Mouse (Mus musculus) hindbrain, embryonic 13.5 days (tissue): ENCODE measurements around the gene Cnot6l. TPM values are rescaled to one million over a fixed set of nuclear protein-coding genes. Genes with fewer than 3 reads are reported as not detected.

ENCODE experiments used
- ATAC-seq: fragments of 200-750 bp; cut with Nextera tagmentation; 2 replicates; pipeline ENCODE4 v1.8.0; 2017; ENCODE audit warnings: moderate TSS enrichment; ENCODE audit not compliant: low FRiP score
- H3K27ac ChIP-seq: fragments of 300-500 bp; sonication (generic); 2 replicates; pipeline ENCODE4 v1.5.1; 2015; ENCODE audit warnings: inconsistent platforms, mild to moderate bottlenecking, moderate library complexity
- H3K27me3 ChIP-seq: fragments of 300-500 bp; sonication (generic); 2 replicates; pipeline ENCODE4 v1.6.1; 2015; ENCODE audit warnings: mild to moderate bottlenecking, inconsistent platforms
- H3K36me3 ChIP-seq: fragments of 300-500 bp; sonication (generic); 2 replicates; pipeline ENCODE4 v1.6.1; 2015; ENCODE audit warnings: mild to moderate bottlenecking, inconsistent platforms
- H3K4me1 ChIP-seq: fragments of 300-500 bp; sonication (generic); replicated peaks from 2 replicates; pipeline ENCODE4 v1.6.1; 2015; ENCODE audit warnings: inconsistent platforms
- H3K4me2 ChIP-seq: fragments of 300-500 bp; sonication (generic); 2 replicates; pipeline ENCODE4 v1.6.1; 2015; ENCODE audit warnings: inconsistent platforms, mild to moderate bottlenecking, moderate library complexity
- H3K4me3 ChIP-seq: fragments of 300-500 bp; sonication (generic); 2 replicates; pipeline ENCODE4 v1.5.1; 2015; ENCODE audit warnings: mild to moderate bottlenecking, inconsistent platforms
- H3K9ac ChIP-seq: fragments of 300-500 bp; sonication (generic); 2 replicates; pipeline ENCODE4 v1.6.1; 2015; ENCODE audit warnings: mild to moderate bottlenecking, inconsistent platforms
- H3K9me3 ChIP-seq: fragments of 300-500 bp; sonication (generic); 2 replicates; pipeline ENCODE4 v1.6.1; 2016; ENCODE audit warnings: inconsistent platforms
- WGBS: fragments of 180-500 bp; shearing (Covaris S2); methylation state at CpG from one replicate; pipeline ENCODE4 v1.1.7; 2015; 5-methylcytosine and 5-hydroxymethylcytosine counted together
- polyA plus RNA-seq: library from polyadenylated mRNA; unstranded; fragments of >200 nt; fragmentation: Nextera tagmentation; extraction: Ambion mirVana; gene quantifications from 2 replicates; pipeline ENCODE4 v1.2.1, GENCODE M21; 2015

Cnot6l gene
- polyA plus RNA-seq, 1 experiment from 2014 or later: 14.7 TPM

DNA sequence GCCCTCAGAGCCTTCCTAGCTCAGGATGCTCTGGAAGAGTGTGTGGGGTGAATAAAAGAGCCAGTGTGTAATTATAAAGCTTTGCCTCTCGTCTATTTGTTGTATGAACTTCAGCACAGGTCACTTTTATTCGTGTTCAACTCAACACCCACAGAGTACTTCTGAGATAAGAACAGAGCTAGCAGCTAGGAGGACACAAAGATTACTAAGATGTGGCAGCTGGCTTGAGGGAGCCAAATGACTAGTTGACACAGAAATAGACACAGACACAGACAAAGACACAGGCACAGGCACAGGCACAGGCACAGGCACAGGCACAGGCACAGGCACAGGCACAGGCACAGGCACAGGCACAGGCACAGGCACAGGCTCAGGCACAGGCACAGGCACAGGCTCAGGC is 20.0 kb upstream of the Cnot6l start:
- H3K9ac ChIP-seq: no peak overlapping the region
- H3K36me3 ChIP-seq: no peaks in the 10 kb centered on the region
- 69% methylated on average over 2 of the region's 2 CpGs for WGBS
- no peaks in the 10 kb centered on the region for H3K27me3 ChIP-seq
- no peak overlapping the region for H3K4me2 ChIP-seq
- no peaks in the 10 kb centered on the region for H3K9me3 ChIP-seq
- H3K4me3 ChIP-seq: no peak overlapping the region
- ATAC-seq: no peak
- no peaks in the 10 kb centered on the region for H3K4me1 ChIP-seq
- no peak overlapping the region for H3K27ac ChIP-seq

DNA sequence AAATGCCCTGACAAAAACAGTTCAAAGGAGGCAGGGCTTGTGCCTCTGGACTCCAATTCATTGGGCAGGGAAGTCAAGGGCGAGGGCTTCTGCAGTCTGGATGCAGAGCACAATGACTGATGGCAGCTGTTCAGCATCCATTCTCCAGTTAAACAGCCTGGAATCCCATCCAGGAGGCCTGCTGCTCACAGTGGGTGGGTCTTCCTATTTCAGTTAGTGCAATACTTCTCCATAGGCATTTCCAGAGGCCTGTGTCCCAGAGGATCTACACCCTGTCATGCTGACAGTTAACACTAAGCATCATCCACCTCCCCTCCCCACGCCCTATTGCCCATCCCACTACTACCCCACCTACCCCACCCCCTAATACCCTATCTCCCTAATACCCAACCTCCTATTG is 19.2 kb upstream of the Cnot6l start:
- WGBS: 60% methylated on average over 2 of the region's 2 CpGs
- H3K4me3 ChIP-seq: no peak overlapping the region
- H3K36me3 ChIP-seq: no peaks in the 10 kb centered on the region
- H3K27me3 ChIP-seq: no peaks in the 10 kb centered on the region
- H3K27ac ChIP-seq: no peak overlapping the region
- no peaks in the 10 kb centered on the region for H3K4me1 ChIP-seq
- no peaks in the 10 kb centered on the region for H3K9me3 ChIP-seq
- no peak overlapping the region for H3K9ac ChIP-seq
- no peak for ATAC-seq
- no peak overlapping the region for H3K4me2 ChIP-seq

DNA sequence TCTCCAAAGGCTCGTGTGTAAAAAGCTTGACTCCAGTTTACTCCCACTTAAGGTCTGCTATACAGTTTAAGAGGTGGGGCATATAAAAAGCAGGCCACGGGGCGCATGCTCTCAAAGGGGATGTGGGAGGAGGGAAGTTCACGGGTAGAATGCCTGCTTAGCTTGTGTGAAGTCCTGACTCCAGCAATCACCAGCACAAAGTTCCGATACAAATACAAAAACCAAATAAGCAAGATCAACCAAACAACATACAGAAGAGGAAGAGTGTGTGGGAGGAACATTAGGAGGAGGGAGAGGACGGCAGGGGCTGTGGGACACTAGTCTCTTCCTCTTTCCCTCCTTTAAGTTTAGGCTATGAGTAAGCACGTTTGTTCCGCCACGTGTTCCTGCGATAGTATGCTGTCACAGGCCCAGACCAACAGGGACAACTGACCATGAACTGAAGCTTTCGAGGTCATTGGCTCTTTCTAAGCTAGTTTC is 12.9 kb upstream of the Cnot6l start:
- Histone ChIP-seq H3K9ac (no peak overlapping the region), H3K4me2 (no peak overlapping the region), H3K27ac (no peak overlapping the region), H3K9me3 (no peaks in the 10 kb centered on the region), H3K4me3 (no peak overlapping the region), H3K4me1 (no peaks in the 10 kb centered on the region), H3K27me3 (no peaks in the 10 kb centered on the region), H3K36me3 (no peaks in the 10 kb centered on the region)
- 76% methylated on average over 11 of the region's 11 CpGs for WGBS
- ATAC-seq: no peak

DNA sequence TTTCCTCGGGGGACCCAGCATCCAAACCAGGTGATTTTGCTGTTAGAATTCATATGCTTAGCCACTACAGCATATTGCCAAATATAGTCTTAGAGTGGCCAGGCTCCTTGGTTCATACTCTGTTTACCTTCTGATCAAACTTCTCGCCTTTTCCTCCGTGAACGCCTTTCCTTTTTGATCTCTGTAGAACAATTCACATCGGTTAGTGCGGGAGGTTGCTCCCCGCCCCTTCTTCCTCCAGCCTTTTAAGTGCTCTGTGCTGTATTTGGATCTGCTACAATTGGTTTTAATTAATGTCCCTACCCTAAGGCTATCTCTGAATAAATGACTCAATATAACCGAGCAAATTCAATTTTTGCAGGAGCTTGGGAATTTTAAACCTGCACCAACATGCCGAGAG is 12.2 kb upstream of the Cnot6l start:
- H3K4me3 ChIP-seq: no peak overlapping the region
- H3K27me3 ChIP-seq: no peaks in the 10 kb centered on the region
- no peaks in the 10 kb centered on the region for H3K36me3 ChIP-seq
- no peaks in the 10 kb centered on the region for H3K4me1 ChIP-seq
- ATAC-seq: no peak
- H3K27ac ChIP-seq: no peak overlapping the region
- H3K9me3 ChIP-seq: no peaks in the 10 kb centered on the region
- H3K9ac ChIP-seq: no peak overlapping the region
- H3K4me2 ChIP-seq: 0 out of 2 replicates have a peak overlapping the region, but pooled peaks have one; percentile 9
- WGBS: 65% methylated on average over 9 of the region's 9 CpGs

DNA sequence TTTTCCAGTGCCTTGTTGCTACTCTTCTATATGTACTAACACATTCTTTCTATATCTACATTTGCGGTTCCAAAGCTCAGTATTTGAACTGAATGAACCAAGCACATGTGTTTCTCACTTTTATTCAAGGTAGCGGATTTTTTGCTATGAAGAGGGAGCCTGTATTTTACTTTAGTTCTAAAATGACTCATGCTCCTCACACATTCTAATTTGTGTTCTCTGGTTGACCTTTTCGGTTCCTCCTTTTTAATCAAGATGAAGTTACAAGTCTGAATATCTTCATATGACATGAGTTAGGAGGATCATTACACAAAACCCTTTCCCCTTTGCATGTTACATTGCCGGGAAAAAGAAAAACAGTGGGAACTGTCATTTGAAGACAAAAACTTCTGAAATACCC is 7.8 kb upstream of the Cnot6l start:
- WGBS: 95% methylated on average over 4 of the region's 4 CpGs
- Histone ChIP-seq H3K9ac (no peak overlapping the region), H3K27ac (no peak overlapping the region), H3K9me3 (no peaks in the 10 kb centered on the region), H3K4me2 (no peak overlapping the region), H3K27me3 (no peaks in the 10 kb centered on the region), H3K36me3 (no peaks in the 10 kb centered on the region), H3K4me1 (no peaks in the 10 kb centered on the region), H3K4me3 (no peak overlapping the region)
- ATAC-seq: no peak

DNA sequence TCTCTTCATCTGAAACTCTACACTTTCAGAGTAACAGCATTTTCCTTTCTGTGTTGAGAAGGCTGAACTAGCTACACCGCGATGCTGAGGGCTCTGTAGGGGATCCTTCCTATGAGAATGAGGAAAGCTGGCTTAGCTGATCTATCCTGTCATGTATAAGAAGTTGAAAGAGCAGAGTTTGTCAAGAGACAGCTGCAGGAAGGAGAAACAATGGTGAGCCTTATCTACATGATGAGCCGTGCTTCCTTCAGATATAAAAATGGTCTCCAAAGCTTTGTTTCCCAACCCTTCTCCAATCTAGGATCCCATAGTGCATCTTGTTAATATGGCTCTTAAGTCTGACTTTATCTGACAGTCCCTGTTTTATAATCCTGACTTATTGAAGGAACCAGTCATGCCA is 6.5 kb upstream of the Cnot6l start:
- Histone ChIP-seq H3K9ac (no peak overlapping the region), H3K4me2 (no peak overlapping the region), H3K4me1 (no peaks in the 10 kb centered on the region), H3K27ac (no peak overlapping the region), H3K9me3 (no peaks in the 10 kb centered on the region), H3K36me3 (no peaks in the 10 kb centered on the region), H3K4me3 (no peak overlapping the region), H3K27me3 (no peaks in the 10 kb centered on the region)
- no peak for ATAC-seq
- WGBS: 82% methylated on average over 3 of the region's 3 CpGs

DNA sequence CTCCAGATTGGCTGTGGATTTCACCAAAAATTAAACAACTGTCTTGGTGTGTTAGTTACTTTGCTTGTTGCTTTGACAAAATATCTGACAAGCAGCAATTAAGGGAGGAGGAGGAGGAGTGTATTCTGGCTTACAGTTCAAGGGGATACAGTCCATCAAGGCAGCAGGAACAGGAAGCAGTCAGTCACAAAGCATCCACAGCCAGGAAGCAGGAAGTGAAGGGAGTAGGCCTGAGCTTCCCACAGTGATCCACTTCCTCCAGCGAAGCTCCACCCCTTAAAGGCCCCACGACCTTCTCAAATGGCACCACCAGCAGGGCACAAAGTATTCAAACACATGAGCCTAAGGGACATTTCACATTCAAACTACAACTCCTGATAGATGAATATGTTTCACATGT is 2.8 kb upstream of the Cnot6l start:
- H3K27me3 ChIP-seq: no peaks in the 10 kb centered on the region
- WGBS: 93% methylated on average over 2 of the region's 2 CpGs
- 0 out of 2 replicates have a peak, but pooled peaks cover 4% of the 10 kb centered on the region for H3K4me1 ChIP-seq
- no peak for ATAC-seq
- H3K4me3 ChIP-seq: no peak overlapping the region
- no peak overlapping the region for H3K4me2 ChIP-seq
- H3K27ac ChIP-seq: no peak overlapping the region
- H3K9ac ChIP-seq: no peak overlapping the region
- H3K9me3 ChIP-seq: no peaks in the 10 kb centered on the region
- no peaks in the 10 kb centered on the region for H3K36me3 ChIP-seq

DNA sequence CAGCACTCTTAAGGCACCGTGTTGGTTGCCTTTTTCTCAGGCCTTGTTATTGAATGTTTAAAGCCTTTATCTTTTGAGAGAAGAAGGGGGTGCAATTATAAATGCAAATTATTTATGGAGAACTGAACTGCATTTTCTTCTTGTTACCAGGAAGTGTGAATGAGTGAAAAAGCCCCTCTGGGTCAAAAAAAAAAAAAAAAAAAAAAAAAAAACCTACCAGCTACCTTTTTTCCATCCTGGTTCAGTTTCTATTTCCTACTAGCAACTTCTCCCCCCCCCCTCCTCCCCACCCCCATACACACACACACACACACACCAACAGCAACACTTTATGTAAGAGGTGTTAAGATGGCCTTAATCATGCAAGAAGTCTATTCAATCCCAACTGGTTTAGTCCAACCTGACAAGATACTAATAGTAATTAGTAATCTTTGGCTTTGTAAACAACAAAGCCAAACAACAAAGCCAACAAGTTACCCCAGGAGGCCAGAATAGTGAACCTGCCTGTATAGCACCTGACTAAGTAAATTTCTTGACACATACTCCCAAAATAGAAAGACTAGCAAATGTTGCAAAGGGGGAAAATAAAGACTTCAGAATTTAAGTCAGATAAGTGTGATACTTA is 463 bp downstream of the Cnot6l start:
- no peak for ATAC-seq
- H3K9me3 ChIP-seq: no peaks in the 10 kb centered on the region
- WGBS: 0% methylated on average over 1 of the region's 1 CpGs

DNA sequence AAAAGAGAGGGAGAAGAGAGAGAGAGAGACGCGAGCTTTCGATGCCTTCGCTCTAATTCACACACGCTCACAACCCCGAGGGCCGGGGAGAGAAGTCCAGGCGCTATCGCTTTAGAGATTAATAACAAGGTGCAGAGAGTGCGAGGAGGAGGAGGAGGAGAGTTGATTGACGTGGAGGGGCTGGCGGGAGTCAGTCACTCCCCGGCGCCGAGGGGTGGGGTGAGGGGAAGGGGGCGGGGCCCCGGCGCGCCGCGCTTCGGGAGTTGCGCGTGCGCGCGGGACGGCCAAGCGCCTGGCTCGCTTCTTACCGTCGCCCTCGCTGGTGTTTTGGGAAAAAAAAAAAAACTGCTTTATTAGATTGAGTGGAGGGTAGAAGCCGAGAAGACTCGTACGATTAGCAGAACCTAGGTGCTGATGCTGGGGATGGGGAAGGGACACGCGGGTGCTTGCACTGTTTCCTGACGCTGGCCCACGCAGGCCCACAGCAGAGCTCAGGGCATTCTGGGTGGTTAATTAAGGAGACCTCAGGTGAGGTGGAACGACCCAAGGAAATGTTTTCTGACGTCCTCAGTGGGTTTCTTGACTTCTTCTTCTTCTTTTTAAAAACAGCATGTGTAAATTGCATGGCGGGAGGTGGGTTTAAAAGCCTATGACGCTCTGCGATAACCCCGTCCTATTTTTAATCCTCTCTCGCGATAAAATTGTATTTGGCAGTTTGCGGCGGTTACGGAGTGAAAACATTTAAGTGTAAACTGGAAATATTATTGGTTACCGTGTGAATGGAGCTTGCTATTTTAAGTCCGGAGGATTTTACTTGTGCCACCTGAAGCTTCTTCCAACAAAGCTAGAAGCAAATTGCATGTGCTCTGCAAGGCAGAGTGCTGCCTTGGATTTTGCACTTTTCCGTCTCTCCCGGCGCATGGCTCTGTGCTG is 1.3 kb downstream of the Cnot6l start:
- Histone ChIP-seq H3K9ac (peak overlapping the region; percentile 98), H3K4me3 (peak overlapping the region; percentile 97), H3K36me3 (no peaks in the 10 kb centered on the region), H3K27ac (peak overlapping the region; percentile 99), H3K4me1 (peaks cover 14% of the 10 kb centered on the region), H3K9me3 (no peaks in the 10 kb centered on the region), H3K27me3 (no peaks in the 10 kb centered on the region), H3K4me2 (peak overlapping the region; percentile 69)
- WGBS: under 1% methylated on average over 56 of the region's 56 CpGs
- ATAC-seq: peak; percentile 91

More for the DNA sequence above, 463 bp downstream of the Cnot6l start:
- Histone ChIP-seq H3K4me3 (peak overlapping the region; percentile 97), H3K27me3 (no peaks in the 10 kb centered on the region), H3K4me2 (peak overlapping the region; percentile 69), H3K36me3 (no peaks in the 10 kb centered on the region), H3K9ac (peak overlapping the region; percentile 98), H3K4me1 (peaks cover 14% of the 10 kb centered on the region), H3K27ac (peak overlapping the region; percentile 99)

DNA sequence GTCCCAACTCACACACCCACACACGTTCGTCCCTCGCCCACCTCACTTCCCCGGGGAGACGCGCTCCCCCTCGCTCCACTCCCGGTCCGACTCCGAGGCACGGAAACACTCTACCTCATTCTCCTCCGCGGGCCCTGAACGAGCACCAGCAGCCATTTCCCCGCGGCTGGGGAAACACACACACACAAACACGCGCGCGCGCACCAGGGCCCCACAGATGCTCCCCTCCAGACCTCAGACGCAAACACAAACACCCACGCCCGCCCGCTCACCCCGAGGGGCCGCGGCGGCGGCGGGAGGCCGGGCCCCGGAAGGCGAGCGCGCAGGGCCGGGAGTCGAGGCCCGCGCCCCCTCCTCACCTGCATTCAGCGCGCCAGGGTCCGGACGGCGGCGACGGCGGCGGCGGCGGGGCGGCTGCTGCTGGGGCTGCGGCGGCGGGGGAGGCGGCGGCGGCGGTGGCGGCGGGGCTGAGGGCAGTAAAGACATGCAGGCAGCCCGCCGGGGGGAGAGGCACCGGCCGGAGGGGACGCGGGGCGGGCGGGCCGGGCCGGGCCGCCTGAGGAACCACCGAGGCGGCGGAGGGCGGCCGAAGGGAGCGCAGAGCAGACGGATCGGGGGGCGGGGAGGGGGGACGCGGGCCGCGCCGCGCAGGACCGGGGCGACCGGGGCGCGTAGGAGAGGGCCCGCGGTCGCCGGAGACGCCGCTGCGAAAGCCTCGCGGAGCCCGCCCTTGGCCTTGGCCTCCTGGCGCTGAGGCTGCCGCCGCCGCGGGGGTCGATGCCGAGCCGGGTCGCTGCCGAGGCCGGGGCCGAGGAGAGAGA is 2.2 kb downstream of the Cnot6l start:
- H3K27ac ChIP-seq: peak overlapping the region; percentile 99
- under 1% methylated on average over 81 of the region's 114 CpGs for WGBS

DNA sequence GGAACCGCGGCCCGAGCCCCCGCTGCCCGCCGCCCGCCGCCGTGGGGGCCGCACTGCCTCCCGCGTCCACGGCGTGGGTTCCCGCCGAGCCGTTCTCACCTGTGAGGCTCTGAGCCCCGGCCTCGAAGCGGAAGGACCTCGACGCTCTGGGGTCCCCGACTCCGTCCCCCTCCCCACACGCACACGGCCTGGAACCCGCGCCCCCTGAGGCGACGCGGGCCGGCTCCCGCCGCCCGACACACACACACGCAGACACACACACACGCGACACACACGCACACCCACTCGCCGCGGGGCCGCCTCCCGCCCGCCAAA is 2.8 kb downstream of the Cnot6l start:
- Histone ChIP-seq H3K27me3 (no peaks in the 10 kb centered on the region), H3K4me1 (peaks cover 14% of the 10 kb centered on the region), H3K9ac (peak overlapping the region; percentile 98), H3K9me3 (no peaks in the 10 kb centered on the region), H3K4me2 (peak overlapping the region; percentile 69), H3K27ac (peak overlapping the region; percentile 99), H3K36me3 (no peaks in the 10 kb centered on the region), H3K4me3 (peak overlapping the region; percentile 97)
- no peak; the same call in none of the 2 replicates for ATAC-seq
- under 1% methylated on average over 39 of the region's 45 CpGs for WGBS

More for the DNA sequence above, 2.2 kb downstream of the Cnot6l start:
- H3K4me1 ChIP-seq: peaks cover 14% of the 10 kb centered on the region
- peak overlapping the region; percentile 69 for H3K4me2 ChIP-seq
- no peaks in the 10 kb centered on the region for H3K9me3 ChIP-seq
- H3K9ac ChIP-seq: peak overlapping the region; percentile 98
- ATAC-seq: peak; percentile 70
- no peaks in the 10 kb centered on the region for H3K27me3 ChIP-seq
- peak overlapping the region; percentile 97 for H3K4me3 ChIP-seq
- H3K36me3 ChIP-seq: no peaks in the 10 kb centered on the region
